Mouse (Mus musculus) stomach, embryonic 14.5 days (tissue): ENCODE results near the gene Lama1. TPM values are rescaled to one million over a fixed set of nuclear protein-coding genes. Genes with fewer than 3 reads are reported as not detected.

Source experiments
- ATAC-seq: fragments of 200-750 bp; cut with Nextera tagmentation; 2 replicates; pipeline ENCODE4 v1.8.0; 2017; ENCODE audit warnings: low read depth, moderate TSS enrichment; ENCODE audit not compliant: insufficient number of reproducible peaks, insufficient read depth, low FRiP score
- H3K27ac ChIP-seq: fragments of 300-500 bp; sonication (generic); 2 replicates; pipeline ENCODE4 v1.5.1; 2014; ENCODE audit warnings: mild to moderate bottlenecking, low read length, moderate library complexity, mixed read lengths
- H3K27me3 ChIP-seq: fragments of 300-500 bp; sonication (generic); 2 replicates; pipeline ENCODE4 v1.6.1; 2014; ENCODE audit warnings: low read length, control low read depth, mixed read lengths; ENCODE audit not compliant: control insufficient read depth, insufficient read depth
- H3K36me3 ChIP-seq: fragments of 300-500 bp; sonication (generic); 2 replicates; pipeline ENCODE4 v1.6.1; 2014; ENCODE audit warnings: mild to moderate bottlenecking, control low read depth, low read length, moderate library complexity, mixed read lengths; ENCODE audit not compliant: control insufficient read depth, insufficient read depth
- H3K4me1 ChIP-seq: fragments of 300-500 bp; sonication (generic); 2 replicates; pipeline ENCODE4 v1.6.1; 2014; ENCODE audit warnings: low read length, control low read depth, mixed read lengths; ENCODE audit not compliant: control insufficient read depth, insufficient read depth
- H3K4me2 ChIP-seq: fragments of 300-500 bp; sonication (generic); replicated peaks from 2 replicates; pipeline ENCODE4 v1.6.1; 2014; ENCODE audit warnings: low read depth, low read length, control low read depth
- H3K4me3 ChIP-seq: fragments of 300-500 bp; sonication (generic); 2 replicates; pipeline ENCODE4 v1.5.1; 2014; ENCODE audit warnings: low read depth, low read length, control low read depth
- H3K9ac ChIP-seq: fragments of 300-500 bp; sonication (generic); replicated peaks from 2 replicates; pipeline ENCODE4 v1.6.1; 2014; ENCODE audit warnings: low read depth, mild to moderate bottlenecking, control low read depth, low read length, moderate library complexity, mixed read lengths
- H3K9me3 ChIP-seq: fragments of 300-500 bp; sonication (generic); 2 replicates; pipeline ENCODE4 v1.6.1; 2016; ENCODE audit warnings: low read depth, low read length, control low read depth; ENCODE audit not compliant: control insufficient read depth
- WGBS: fragments of 180-500 bp; shearing (Covaris S2); extraction: QIAGEN DNeasy Blood & Tissue Kit; methylation state at CpG from one replicate; pipeline ENCODE4 v1.1.7; 2014; 5-methylcytosine and 5-hydroxymethylcytosine counted together
- polyA plus RNA-seq: library from polyadenylated mRNA; unstranded; fragments of >200 nt; fragmentation: Nextera tagmentation; extraction: Ambion mirVana; gene quantifications from 2 replicates; pipeline ENCODE4 v1.2.1, GENCODE M21; 2014

Gene Lama1
- polyA plus RNA-seq, 1 experiment from 2014 or later, result 9.7 TPM

DNA sequence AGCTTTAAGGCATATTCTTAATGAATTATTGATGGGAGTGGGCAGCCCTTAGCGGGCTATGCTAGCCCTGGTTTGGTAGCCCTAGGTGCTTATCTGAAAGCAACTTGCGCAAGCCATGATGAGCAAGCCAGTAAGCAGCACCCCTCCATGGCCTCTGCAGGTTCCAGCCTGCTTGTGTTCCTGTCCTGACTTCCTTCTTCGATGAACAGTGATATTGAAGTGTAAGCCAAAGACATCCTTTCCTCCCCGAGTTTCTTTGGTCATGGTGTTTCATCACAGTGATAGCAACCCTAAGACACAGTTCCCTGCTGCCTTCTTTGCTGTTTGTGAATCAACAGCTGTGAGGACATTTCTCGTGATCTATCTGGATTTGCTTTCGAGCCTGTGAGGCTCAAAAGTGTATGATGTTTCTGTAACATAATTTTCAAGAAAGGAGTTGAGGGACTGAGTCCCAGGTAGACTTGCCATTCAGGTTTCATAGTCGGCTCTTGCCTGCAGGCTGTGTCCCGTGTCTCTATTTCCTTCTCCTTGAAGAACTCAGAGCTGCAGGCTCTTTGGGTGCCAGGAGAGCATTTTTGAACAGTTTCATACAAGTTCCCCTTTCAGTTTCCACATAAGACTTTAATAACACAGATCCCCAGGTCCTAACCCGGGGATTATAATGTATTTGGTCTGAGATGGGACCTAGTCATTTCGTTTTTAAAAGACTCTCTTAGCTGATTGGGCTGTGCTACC, 8.1 kb downstream of the Lama1 start:
- Histone ChIP-seq H3K27ac (no peak overlapping the region), H3K9ac (no peak overlapping the region), H3K27me3 (no peaks in the 10 kb centered on the region), H3K9me3 (no peaks in the 10 kb centered on the region), H3K4me3 (no peak overlapping the region), H3K4me2 (no peak overlapping the region), H3K36me3 (no peaks in the 10 kb centered on the region), H3K4me1 (no peaks in the 10 kb centered on the region; the same call in 1 of the 2 replicates)
- WGBS, result 81% methylated on average over 10 of the region's 10 CpGs
- ATAC-seq, result no peak

DNA sequence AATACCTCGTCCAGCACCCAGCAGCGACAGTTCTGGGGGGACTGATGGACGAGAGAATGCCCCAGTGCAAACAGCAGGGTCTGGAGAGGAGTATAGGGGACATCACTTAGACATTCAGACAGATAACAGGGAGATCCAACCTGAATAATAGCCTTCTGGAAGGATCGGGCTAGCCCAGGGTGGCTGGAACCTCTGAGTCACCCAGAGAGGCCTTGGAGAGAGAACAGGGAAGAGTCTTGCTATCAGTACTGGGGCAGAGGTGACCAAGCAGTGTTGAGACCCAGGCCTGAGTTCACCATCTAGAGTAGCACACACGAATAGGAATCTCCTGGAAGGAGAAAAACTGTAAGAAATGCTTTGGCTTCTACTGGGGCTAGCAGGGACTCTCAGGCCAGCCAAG, 9.3 kb downstream of the Lama1 start:
- H3K27me3 ChIP-seq, result no peaks in the 10 kb centered on the region
- ATAC-seq, result no peak
- no peak overlapping the region for H3K9ac ChIP-seq
- H3K27ac ChIP-seq, result no peak overlapping the region
- H3K36me3 ChIP-seq, result no peaks in the 10 kb centered on the region
- H3K4me2 ChIP-seq, result no peak overlapping the region
- WGBS, result 75% methylated on average over 5 of the region's 5 CpGs
- no peaks in the 10 kb centered on the region; the same call in 1 of the 2 replicates for H3K4me1 ChIP-seq
- H3K4me3 ChIP-seq, result no peak overlapping the region
- H3K9me3 ChIP-seq, result no peaks in the 10 kb centered on the region

DNA sequence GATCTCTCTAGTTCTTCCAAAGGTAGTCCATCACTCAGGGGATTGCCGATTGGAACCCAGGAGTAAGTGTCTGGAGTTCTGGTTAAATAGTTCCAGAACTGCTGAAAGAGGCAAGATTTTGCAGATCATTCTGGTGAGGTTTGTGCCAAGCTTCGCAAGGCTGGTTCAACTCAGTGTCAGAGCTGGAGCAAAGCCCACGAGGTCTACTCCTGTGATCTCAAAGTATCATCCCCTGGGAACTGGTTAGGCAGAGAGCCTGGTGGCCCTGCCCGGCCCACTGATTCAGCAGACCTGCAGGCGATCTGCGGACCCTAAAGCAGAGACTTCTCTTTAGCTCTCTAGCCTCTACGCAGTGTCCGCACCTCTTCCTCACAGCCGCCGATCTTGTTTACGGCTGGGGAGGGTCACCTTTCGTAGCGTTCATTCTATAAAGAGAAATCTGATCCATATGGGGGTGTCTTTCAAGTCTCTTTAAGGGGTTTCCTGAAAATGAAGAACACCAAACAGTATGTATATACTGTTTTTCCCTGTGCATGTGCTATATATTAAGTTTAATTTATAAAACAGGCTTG, 10.8 kb downstream of the Lama1 start:
- Histone ChIP-seq H3K9me3 (no peaks in the 10 kb centered on the region), H3K9ac (no peak overlapping the region), H3K27me3 (no peaks in the 10 kb centered on the region), H3K36me3 (no peaks in the 10 kb centered on the region), H3K4me3 (no peak overlapping the region), H3K27ac (no peak overlapping the region), H3K4me2 (no peak overlapping the region), H3K4me1 (no peaks in the 10 kb centered on the region)
- ATAC-seq, result no peak
- 60% methylated on average over 13 of the region's 13 CpGs for WGBS

DNA sequence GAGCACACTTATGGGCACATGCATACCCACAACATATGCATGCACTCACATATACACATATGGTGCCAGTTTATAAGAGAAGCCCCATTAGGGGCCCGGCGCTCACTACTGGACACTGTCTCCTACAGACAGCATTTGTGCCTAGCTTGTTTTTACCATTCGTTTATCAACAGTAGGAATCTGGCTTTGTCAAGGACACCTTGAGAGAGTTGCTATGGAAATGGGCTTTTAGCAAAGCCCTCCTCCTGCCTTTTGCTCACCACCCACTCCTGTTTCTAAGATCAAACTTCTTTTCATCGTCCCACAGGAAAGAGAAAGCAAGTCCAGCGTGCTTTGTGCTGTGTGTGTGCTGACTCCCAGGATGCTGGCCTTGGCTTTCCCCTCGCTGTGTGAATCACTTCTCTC, 13.3 kb downstream of the Lama1 start:
- Histone ChIP-seq H3K27ac (no peak overlapping the region), H3K36me3 (no peaks in the 10 kb centered on the region), H3K4me3 (no peak overlapping the region), H3K4me2 (no peak overlapping the region), H3K9me3 (no peaks in the 10 kb centered on the region), H3K9ac (no peak overlapping the region), H3K4me1 (no peaks in the 10 kb centered on the region), H3K27me3 (no peaks in the 10 kb centered on the region)
- WGBS, result 66% methylated on average over 6 of the region's 6 CpGs
- no peak for ATAC-seq

GRCm38 (mm10) chr17:67711361-67711760, 14.3 kb downstream of the Lama1 start:
- ATAC-seq, result no peak
- H3K27ac ChIP-seq, result no peak overlapping the region
- no peak overlapping the region for H3K4me2 ChIP-seq
- no peak overlapping the region for H3K9ac ChIP-seq
- H3K9me3 ChIP-seq, result no peaks in the 10 kb centered on the region
- no peaks in the 10 kb centered on the region for H3K27me3 ChIP-seq
- H3K36me3 ChIP-seq, result no peaks in the 10 kb centered on the region
- 35% methylated on average over 4 of the region's 4 CpGs for WGBS
- no peaks in the 10 kb centered on the region for H3K4me1 ChIP-seq
- H3K4me3 ChIP-seq, result no peak overlapping the region

DNA sequence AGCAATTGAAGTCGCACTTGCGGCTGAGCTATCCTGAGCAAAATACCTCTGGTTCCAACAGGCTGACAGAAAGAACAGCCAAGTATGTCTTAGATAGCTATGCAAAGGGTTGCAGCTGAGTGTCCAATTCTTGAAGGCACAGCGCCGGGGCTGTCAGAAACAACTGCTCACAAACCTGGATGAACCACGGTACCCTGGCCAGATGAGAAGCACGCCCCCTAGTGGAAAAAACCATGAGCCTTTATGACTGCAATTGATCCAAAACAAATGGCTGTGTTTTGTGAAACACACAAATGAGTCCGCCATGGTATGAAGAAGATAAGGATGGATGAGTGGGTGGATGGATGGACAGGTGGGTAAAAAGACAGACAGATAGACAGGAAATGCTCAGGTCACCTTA, 15.9 kb downstream of the Lama1 start:
- Histone ChIP-seq H3K27ac (no peak overlapping the region), H3K9ac (no peak overlapping the region), H3K9me3 (no peaks in the 10 kb centered on the region), H3K27me3 (no peaks in the 10 kb centered on the region), H3K4me2 (no peak overlapping the region), H3K36me3 (no peaks in the 10 kb centered on the region), H3K4me1 (no peaks in the 10 kb centered on the region), H3K4me3 (no peak overlapping the region)
- no peak for ATAC-seq
- 75% methylated on average over 7 of the region's 7 CpGs for WGBS

GRCm38 (mm10) chr17:67715466-67715865, 18.4 kb downstream of the Lama1 start:
- no peak for ATAC-seq
- Histone ChIP-seq H3K4me2 (no peak overlapping the region), H3K4me3 (no peak overlapping the region), H3K9ac (no peak overlapping the region), H3K4me1 (no peaks in the 10 kb centered on the region), H3K27me3 (no peaks in the 10 kb centered on the region), H3K9me3 (no peaks in the 10 kb centered on the region), H3K36me3 (no peaks in the 10 kb centered on the region), H3K27ac (no peak overlapping the region)
- 66% methylated on average over 19 of the region's 19 CpGs for WGBS

GRCm38 (mm10) chr17:67722055-67722454, 25.0 kb downstream of the Lama1 start:
- H3K4me2 ChIP-seq, result no peak overlapping the region
- no peaks in the 10 kb centered on the region for H3K36me3 ChIP-seq
- H3K9ac ChIP-seq, result no peak overlapping the region
- H3K27me3 ChIP-seq, result no peaks in the 10 kb centered on the region
- H3K4me1 ChIP-seq, result peaks cover 10% of the 10 kb centered on the region; the same call in 1 of the 2 replicates
- no peaks in the 10 kb centered on the region for H3K9me3 ChIP-seq
- no peak overlapping the region for H3K4me3 ChIP-seq
- no peak for ATAC-seq
- no peak overlapping the region for H3K27ac ChIP-seq
- 63% methylated on average over 7 of the region's 7 CpGs for WGBS
